ENCODE assay signal across 9 mouse cellular contexts in genomic region chr2:126429282-126429681, GRCm38 (mm10).
DNase-seq lines count a peak whose midpoint lies in the region; ATAC-seq and TF ChIP-seq lines count a peak whose summit lies in the region.
"Had no signal": no experiment of that assay in that cellular context is flagged by ENCODE, and none has a peak within 500 bp of the region (broad histone marks: within the 10 kb centered on the region; RNA-seq: fewer than 3 reads in every experiment).

No protein-coding gene starts in this region.

- no peaks in the 10 kb centered on the region for H3K36me3 ChIP-seq in E14TG2a.4 (ENCODE audit: insufficient read depth, low read length)
- H3K36me3 ChIP-seq: limb, embryonic 13.5 days had no signal

- no peak for ATAC-seq in erythroblast, adult 5-6 weeks (replicated peaks; ENCODE audit: low FRiP score, poor library complexity, severe bottlenecking)

- TF ChIP-seq CTCF in E14TG2a.4 (conservative IDR thresholded peaks at IDR 0.05; ENCODE audit: low read length), result peak; percentile 52

- no peaks in the 10 kb centered on the region for H3K9me3 ChIP-seq in E14TG2a.4 (ENCODE audit: low read length)
- H3K9me3 ChIP-seq: limb, embryonic 13.5 days had no signal

- H3K4me1 ChIP-seq in E14TG2a.4 (replicated peaks; ENCODE audit: low read depth, low read length), result no peaks in the 10 kb centered on the region
- H3K4me1 ChIP-seq: limb, embryonic 13.5 days had no signal

- DNase-seq in adrenal gland, adult (ENCODE audit: inconsistent age in 2 of 2, low spot score in 1 of 2), result peak; percentile 56 to 88
- DNase-seq in embryo, embryonic 9.5 days (ENCODE audit: extremely low spot score), result peak; percentile 55
- DNase-seq in heart, postnatal 4 days, result peak; percentile 71
- peak; percentile 22 to 68 for DNase-seq in layer of hippocampus, adult 18-20 months (ENCODE audit: low spot score in 2 of 2)
- peak; percentile 72 for DNase-seq in lung, postnatal 36 days
- peak; percentile 52 for DNase-seq in right cerebral cortex, adult 18-20 months

- H3K4me3 ChIP-seq in E14TG2a.4 (replicated peaks; ENCODE audit: low read length), result no peak overlapping the region
- H3K4me3 ChIP-seq: limb, embryonic 13.5 days had no signal

- H3K27me3 ChIP-seq in E14TG2a.4 (ENCODE audit: insufficient read depth, low read length), result no peaks in the 10 kb centered on the region
- H3K27me3 ChIP-seq: limb, embryonic 13.5 days had no signal
